Mouse (Mus musculus): Measurements from ENCODE around the gene Fam185a. TPM values are rescaled to one million over a fixed set of nuclear protein-coding genes. Genes with fewer than 3 reads are reported as not detected.

Fam185a gene
- polyA plus RNA-seq, 1 experiment from 2014 or later = 4.1 TPM

GRCm38 (mm10) chr5:21388855-21389254, 35.9 kb upstream of the Fam185a start:
- Histone ChIP-seq H3K4me1 (replicated peaks) (no peaks in the 10 kb centered on the region), H3K9me3 (replicated peaks) (no peaks in the 10 kb centered on the region), H3K36me3 (no peaks in the 10 kb centered on the region), H3K27me3 (no peaks in the 10 kb centered on the region), H3K9ac (no peak overlapping the region), H3K27ac (no peak overlapping the region), H3K4me3 (replicated peaks) (no peak overlapping the region), H3K4me2 (no peak overlapping the region)
- 54% methylated on average over 4 of the region's 4 CpGs for WGBS (ENCODE audit: insufficient replicate concordance)
- DNase-seq (no peak), ATAC-seq (ENCODE audit: low read depth) (no peak)

GRCm38 (mm10) chr5:21391616-21392384, 33.0 kb upstream of the Fam185a start:
- ATAC-seq (ENCODE audit: low read depth) = no peak
- DNase-seq = no peak

GRCm38 (mm10) chr5:21394562-21394961, 30.2 kb upstream of the Fam185a start:
- DNase-seq (no peak), ATAC-seq (ENCODE audit: low read depth) (no peak)
- Histone ChIP-seq H3K4me1 (replicated peaks) (peaks cover 9% of the 10 kb centered on the region; the same call in 1 of the 2 replicates), H3K9ac (no peak overlapping the region), H3K4me2 (no peak overlapping the region), H3K27ac (no peak overlapping the region), H3K27me3 (no peaks in the 10 kb centered on the region), H3K9me3 (replicated peaks) (no peaks in the 10 kb centered on the region), H3K4me3 (replicated peaks) (no peak overlapping the region), H3K36me3 (no peaks in the 10 kb centered on the region)
- whole genome bisulfite sequencing (ENCODE audit: insufficient replicate concordance) = 43% methylated on average over 2 of the region's 2 CpGs

More at GRCm38 (mm10) chr5:21391616-21392384, 33.0 kb upstream of the Fam185a start:
- Histone ChIP-seq H3K27me3 (no peaks in the 10 kb centered on the region), H3K36me3 (no peaks in the 10 kb centered on the region), H3K9ac (no peak overlapping the region), H3K4me1 (replicated peaks) (peaks cover 9% of the 10 kb centered on the region; the same call in 1 of the 2 replicates), H3K4me2 (no peak overlapping the region), H3K9me3 (replicated peaks) (no peaks in the 10 kb centered on the region), H3K4me3 (replicated peaks) (no peak overlapping the region), H3K27ac (no peak overlapping the region)
- 52% methylated on average over 13 of the region's 13 CpGs for WGBS (ENCODE audit: insufficient replicate concordance)

GRCm38 (mm10) chr5:21395205-21395840, 29.4 kb upstream of the Fam185a start:
- H3K4me2 ChIP-seq = no peak overlapping the region
- H3K36me3 ChIP-seq = no peaks in the 10 kb centered on the region
- H3K27me3 ChIP-seq = no peaks in the 10 kb centered on the region
- H3K4me1 ChIP-seq (replicated peaks) = peaks cover 9% of the 10 kb centered on the region; the same call in 1 of the 2 replicates
- H3K9me3 ChIP-seq (replicated peaks) = no peaks in the 10 kb centered on the region
- H3K4me3 ChIP-seq (replicated peaks) = no peak overlapping the region
- DNase-seq (no peak), ATAC-seq (ENCODE audit: low read depth) (peak; percentile 63; the same call in 1 of the 2 replicates)
- WGBS (ENCODE audit: insufficient replicate concordance) = 12% methylated on average over 7 of the region's 7 CpGs
- H3K9ac ChIP-seq = no peak overlapping the region
- no peak overlapping the region for H3K27ac ChIP-seq

- no peak for ATAC-seq (ENCODE audit: low read depth)
- WGBS (ENCODE audit: insufficient replicate concordance) = 15% methylated on average over 5 of the region's 5 CpGs
Observed at GRCm38 (mm10) chr5:21411261-21411666, 13.5 kb upstream of the Fam185a start.

GRCm38 (mm10) chr5:21412056-21412455, 12.7 kb upstream of the Fam185a start:
- no peak for DNase-seq
- H3K36me3 ChIP-seq = no peaks in the 10 kb centered on the region
- H3K4me3 ChIP-seq (replicated peaks) = no peak overlapping the region
- no peaks in the 10 kb centered on the region for H3K9me3 ChIP-seq (replicated peaks)
- 0 out of 2 replicates have a peak, but pooled peaks cover 8% of the 10 kb centered on the region for H3K4me1 ChIP-seq (replicated peaks)
- peak overlapping the region; percentile 13; the same call in 1 of the 2 replicates for H3K27ac ChIP-seq
- no peak for ATAC-seq (ENCODE audit: low read depth)
- H3K27me3 ChIP-seq = no peaks in the 10 kb centered on the region
- no peak overlapping the region for H3K4me2 ChIP-seq
- WGBS (ENCODE audit: insufficient replicate concordance) = 43% methylated on average over 5 of the region's 5 CpGs
- H3K9ac ChIP-seq = no peak overlapping the region

More at GRCm38 (mm10) chr5:21411261-21411666, 13.5 kb upstream of the Fam185a start:
- no peaks in the 10 kb centered on the region for H3K27me3 ChIP-seq
- H3K36me3 ChIP-seq = no peaks in the 10 kb centered on the region
- H3K9ac ChIP-seq = no peak overlapping the region
- no peak for DNase-seq
- peak overlapping the region; percentile 21 for H3K4me2 ChIP-seq
- H3K27ac ChIP-seq = 0 out of 2 replicates have a peak overlapping the region, but pooled peaks have one; percentile 13
- H3K9me3 ChIP-seq (replicated peaks) = no peaks in the 10 kb centered on the region
- H3K4me3 ChIP-seq (replicated peaks) = no peak overlapping the region
- H3K4me1 ChIP-seq (replicated peaks) = 0 out of 2 replicates have a peak, but pooled peaks cover 8% of the 10 kb centered on the region

- Histone ChIP-seq H3K9ac (no peak overlapping the region), H3K27me3 (no peaks in the 10 kb centered on the region), H3K4me2 (no peak overlapping the region), H3K27ac (no peak overlapping the region), H3K4me3 (replicated peaks) (no peak overlapping the region), H3K9me3 (replicated peaks) (no peaks in the 10 kb centered on the region), H3K4me1 (replicated peaks) (0 out of 2 replicates have a peak, but pooled peaks cover 8% of the 10 kb centered on the region), H3K36me3 (no peaks in the 10 kb centered on the region)
- DNase-seq (no peak), ATAC-seq (ENCODE audit: low read depth) (no peak)
- WGBS (ENCODE audit: insufficient replicate concordance) = 62% methylated on average over 3 of the region's 3 CpGs
Observed at GRCm38 (mm10) chr5:21413322-21413721, 11.4 kb upstream of the Fam185a start.

GRCm38 (mm10) chr5:21414116-21414820, 10.5 kb upstream of the Fam185a start:
- Histone ChIP-seq H3K27me3 (no peaks in the 10 kb centered on the region), H3K36me3 (no peaks in the 10 kb centered on the region), H3K4me2 (no peak overlapping the region), H3K9me3 (replicated peaks) (no peaks in the 10 kb centered on the region), H3K4me3 (replicated peaks) (no peak overlapping the region), H3K27ac (no peak overlapping the region), H3K4me1 (replicated peaks) (0 out of 2 replicates have a peak, but pooled peaks cover 8% of the 10 kb centered on the region), H3K9ac (no peak overlapping the region)
- WGBS (ENCODE audit: insufficient replicate concordance) = 18% methylated on average over 1 of the region's 1 CpGs
- no peak for DNase-seq
- ATAC-seq (ENCODE audit: low read depth) = no peak

GRCm38 (mm10) chr5:21418613-21419012, 6.1 kb upstream of the Fam185a start:
- H3K9me3 ChIP-seq (replicated peaks) = no peaks in the 10 kb centered on the region
- H3K27me3 ChIP-seq = no peaks in the 10 kb centered on the region
- H3K36me3 ChIP-seq = no peaks in the 10 kb centered on the region
- 37% methylated on average over 4 of the region's 4 CpGs for WGBS (ENCODE audit: insufficient replicate concordance)
- H3K4me1 ChIP-seq (replicated peaks) = 0 out of 2 replicates have a peak, but pooled peaks cover 2% of the 10 kb centered on the region
- no peak overlapping the region for H3K27ac ChIP-seq
- no peak overlapping the region for H3K4me3 ChIP-seq (replicated peaks)
- no peak overlapping the region for H3K4me2 ChIP-seq
- ATAC-seq (ENCODE audit: low read depth) (no peak), DNase-seq (no peak)
- H3K9ac ChIP-seq = no peak overlapping the region

- Histone ChIP-seq H3K4me3 (replicated peaks) (no peak overlapping the region), H3K9me3 (replicated peaks) (no peaks in the 10 kb centered on the region), H3K9ac (no peak overlapping the region), H3K27me3 (no peaks in the 10 kb centered on the region), H3K36me3 (no peaks in the 10 kb centered on the region), H3K27ac (no peak overlapping the region), H3K4me1 (replicated peaks) (peaks cover 9% of the 10 kb centered on the region), H3K4me2 (no peak overlapping the region)
- 25% methylated on average over 1 of the region's 1 CpGs for WGBS (ENCODE audit: insufficient replicate concordance)
- DNase-seq (no peak), ATAC-seq (ENCODE audit: low read depth) (no peak)
Observed at GRCm38 (mm10) chr5:21420609-21421008, 4.1 kb upstream of the Fam185a start.

- Histone ChIP-seq H3K27me3 (no peaks in the 10 kb centered on the region), H3K36me3 (no peaks in the 10 kb centered on the region), H3K4me3 (replicated peaks) (peak overlapping the region; percentile 87), H3K27ac (no peak overlapping the region), H3K9me3 (replicated peaks) (no peaks in the 10 kb centered on the region), H3K4me2 (peak overlapping the region; percentile 97), H3K9ac (no peak overlapping the region; the same call in 1 of the 2 replicates), H3K4me1 (replicated peaks) (peaks cover 37% of the 10 kb centered on the region)
- 91% methylated on average over 6 of the region's 6 CpGs for WGBS (ENCODE audit: insufficient replicate concordance)
- no peak for DNase-seq
- no peak for ATAC-seq (ENCODE audit: low read depth)
Observed at GRCm38 (mm10) chr5:21426666-21427065, 1.9 kb downstream of the Fam185a start.
